Mouse (Mus musculus) liver, embryonic 11.5 days (tissue): ENCODE results near the gene Fbxw21. TPM values are rescaled to one million over a fixed set of nuclear protein-coding genes. Genes with fewer than 3 reads are reported as not detected.
"Not testable (repeated sequence)": the region's sequence is repeated elsewhere in the genome, so short reads cannot be mapped to it uniquely, and the experiment has no call there.

Source experiments
- ATAC-seq: fragments of 200-750 bp; cut with Nextera tagmentation; replicated peaks from 2 replicates; pipeline ENCODE4 v1.8.0; 2017; ENCODE audit warnings: moderate number of reproducible peaks, mild to moderate bottlenecking, moderate TSS enrichment, moderate library complexity; ENCODE audit not compliant: low FRiP score
- DNase-seq: peaks from one replicate; pipeline ENCODE4 v3.0.0-alpha.2; 2017; ENCODE audit warnings: low spot score
- H3K27ac ChIP-seq: fragments of 300-500 bp; sonication (generic); 2 replicates; pipeline ENCODE4 v1.5.1; 2014; ENCODE audit warnings: mild to moderate bottlenecking, low read depth, low read length, control low read depth
- H3K27me3 ChIP-seq: fragments of 300-500 bp; sonication (generic); replicated peaks from 2 replicates; pipeline ENCODE4 v1.6.1; 2014; ENCODE audit warnings: low read length, mixed read lengths; ENCODE audit not compliant: control insufficient read depth, insufficient read depth
- H3K36me3 ChIP-seq: fragments of 300-500 bp; sonication (generic); 2 replicates; pipeline ENCODE4 v1.6.1; 2014; ENCODE audit warnings: mild to moderate bottlenecking, low read length, moderate library complexity, mixed read lengths; ENCODE audit not compliant: control insufficient read depth, insufficient read depth
- H3K4me1 ChIP-seq: fragments of 300-500 bp; sonication (generic); replicated peaks from 2 replicates; pipeline ENCODE4 v1.6.1; 2014; ENCODE audit warnings: low read length, mixed read lengths; ENCODE audit not compliant: control insufficient read depth, insufficient read depth
- H3K4me2 ChIP-seq: fragments of 300-500 bp; sonication (generic); 2 replicates; pipeline ENCODE4 v1.6.1; 2014; ENCODE audit warnings: mild to moderate bottlenecking, control low read depth, moderate library complexity
- H3K4me3 ChIP-seq: fragments of 300-500 bp; sonication (generic); 2 replicates; pipeline ENCODE4 v1.5.1; 2014; ENCODE audit warnings: low read depth, low read length, control low read depth
- H3K9ac ChIP-seq: fragments of 300-500 bp; sonication (generic); 2 replicates; pipeline ENCODE4 v1.6.1; 2014; ENCODE audit warnings: low read depth, low read length, control low read depth
- H3K9me3 ChIP-seq: fragments of 300-500 bp; sonication (generic); 2 replicates; pipeline ENCODE4 v1.6.1; 2016; ENCODE audit warnings: low read length, inconsistent platforms, mixed read lengths; ENCODE audit not compliant: control insufficient read depth
- WGBS: fragments of 180-500 bp; shearing (Covaris S2); extraction: QIAGEN DNeasy Blood & Tissue Kit; methylation state at CpG from one replicate; pipeline ENCODE4 v1.1.7; 2014; 5-methylcytosine and 5-hydroxymethylcytosine counted together
- polyA plus RNA-seq: library from polyadenylated mRNA; unstranded; fragments of >200 nt; fragmentation: Nextera tagmentation; extraction: Ambion mirVana; gene quantifications from 2 replicates; pipeline ENCODE4 v1.2.1, GENCODE M21; 2014

The Fbxw21 gene
- 0.08 TPM in 1 of 2 replicates, not detected in the other for polyA plus RNA-seq

DNA sequence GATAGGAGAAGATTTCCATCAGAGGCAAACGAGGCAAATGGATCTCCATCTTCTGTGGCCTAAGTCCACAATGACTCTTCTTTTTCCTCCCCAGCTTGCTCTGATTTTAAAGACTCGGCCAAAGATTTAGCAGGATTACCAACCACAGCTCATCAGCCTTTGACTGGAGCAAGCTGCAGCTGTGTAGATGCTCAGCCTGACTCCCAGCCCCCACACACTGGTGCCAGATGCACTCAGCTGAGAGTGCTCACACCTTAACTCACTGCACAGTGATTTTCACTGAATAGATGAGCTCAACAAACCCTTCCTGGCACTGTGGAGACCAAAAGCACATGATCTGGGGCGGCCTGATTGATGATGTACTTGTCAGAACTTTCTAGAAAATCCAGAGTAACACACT, at the start of gene Fbxw21:
TSS of gene Fbxw21 (minus strand) at position 101 of the 400 bp plus-strand sequence.
- H3K27ac ChIP-seq: no peak within 1 kb of the TSS
- no peaks in the 10 kb centered on the region for H3K27me3 ChIP-seq
- no peaks in the 10 kb centered on the region for H3K36me3 ChIP-seq
- DNase-seq: no peak
- ATAC-seq: no peak
- H3K9ac ChIP-seq: no peak within 1 kb of the TSS
- no peak within 1 kb of the TSS for H3K4me2 ChIP-seq
- H3K9me3 ChIP-seq: no peaks in the 10 kb centered on the region
- 57% methylated on average over 3 of the region's 3 CpGs for WGBS
- no peaks in the 10 kb centered on the region for H3K4me1 ChIP-seq
- H3K4me3 ChIP-seq: no peak within 1 kb of the TSS

DNA sequence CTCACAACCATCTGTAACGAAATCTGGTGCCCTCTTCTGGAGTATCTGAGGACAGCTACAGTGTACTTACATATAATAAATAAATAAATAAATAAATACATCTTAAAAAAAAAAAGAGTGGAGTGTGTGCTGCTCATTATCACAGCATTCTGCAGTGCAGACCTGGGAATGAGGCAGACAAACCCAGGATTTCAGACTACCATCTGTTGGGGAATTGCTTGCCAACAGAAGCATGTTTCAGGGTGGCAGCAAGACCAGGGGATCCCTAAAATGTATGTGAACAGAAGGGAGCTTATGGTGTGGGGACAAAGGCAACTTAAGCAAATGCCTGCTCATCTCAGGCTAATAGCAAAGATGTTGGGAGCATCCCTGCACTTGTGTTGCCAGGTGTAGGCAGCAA, 39.5 kb upstream of the Fbxw21 start:
- not testable (repeated sequence) for H3K4me3 ChIP-seq, ATAC-seq, DNase-seq, H3K9ac ChIP-seq, H3K36me3 ChIP-seq, H3K4me1 ChIP-seq, H3K9me3 ChIP-seq, H3K4me2 ChIP-seq, H3K27ac ChIP-seq, H3K27me3 ChIP-seq
- WGBS: 52% methylated on average over 1 of the region's 1 CpGs

DNA sequence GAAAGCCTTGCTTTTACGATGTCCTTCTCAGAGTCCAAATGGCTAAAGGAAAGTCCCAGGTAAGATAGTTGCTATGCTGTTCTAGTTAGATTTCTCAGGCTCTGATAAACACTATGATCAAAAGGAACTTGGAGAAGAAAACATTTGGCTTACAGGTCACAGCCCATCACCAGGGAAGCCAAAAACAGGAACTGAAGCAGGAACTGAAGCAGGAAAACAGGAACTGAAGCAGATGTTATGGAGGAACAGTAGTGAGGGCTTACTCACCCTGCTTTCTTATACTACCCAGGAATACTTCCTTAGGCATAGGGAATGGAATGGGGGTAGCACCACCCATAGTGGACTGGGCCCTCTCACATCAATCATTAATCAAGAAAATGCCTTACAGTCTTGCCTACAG, 38.5 kb upstream of the Fbxw21 start:
- Histone ChIP-seq H3K27me3 (no peaks in the 10 kb centered on the region), H3K4me2 (no peak overlapping the region), H3K9me3 (no peaks in the 10 kb centered on the region), H3K4me3 (no peak overlapping the region), H3K36me3 (no peaks in the 10 kb centered on the region), H3K9ac (no peak overlapping the region), H3K4me1 (no peaks in the 10 kb centered on the region), H3K27ac (no peak overlapping the region)
- ATAC-seq: no peak
- DNase-seq: no peak
- WGBS: 91% methylated on average over 1 of the region's 1 CpGs

DNA sequence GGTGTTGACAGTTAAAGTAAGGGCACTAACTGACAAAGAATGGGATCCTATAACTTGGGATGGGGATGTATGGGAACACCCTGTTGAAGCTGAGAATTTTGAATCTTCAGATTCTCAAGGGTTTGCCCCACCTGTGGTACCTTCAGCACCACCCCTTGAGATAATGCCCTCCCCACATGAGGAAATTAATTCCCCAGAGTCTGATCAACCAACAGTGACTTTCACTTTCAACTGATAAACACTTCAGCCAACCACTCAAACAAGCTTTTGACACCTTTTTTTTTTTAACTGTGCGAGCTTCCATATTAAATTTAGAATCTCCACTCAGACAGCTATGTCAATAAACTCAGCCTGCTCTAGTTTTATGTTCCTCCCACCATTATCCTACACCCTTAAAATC, 37.5 kb upstream of the Fbxw21 start:
- H3K27ac ChIP-seq: no peak overlapping the region
- ATAC-seq (no peak), DNase-seq (no peak)
- H3K9ac ChIP-seq: no peak overlapping the region
- H3K9me3 ChIP-seq: no peaks in the 10 kb centered on the region
- WGBS: 64% methylated on average over 1 of the region's 1 CpGs
- no peaks in the 10 kb centered on the region for H3K36me3 ChIP-seq
- H3K27me3 ChIP-seq: no peaks in the 10 kb centered on the region
- no peak overlapping the region for H3K4me3 ChIP-seq
- H3K4me1 ChIP-seq: no peaks in the 10 kb centered on the region
- no peak overlapping the region for H3K4me2 ChIP-seq

DNA sequence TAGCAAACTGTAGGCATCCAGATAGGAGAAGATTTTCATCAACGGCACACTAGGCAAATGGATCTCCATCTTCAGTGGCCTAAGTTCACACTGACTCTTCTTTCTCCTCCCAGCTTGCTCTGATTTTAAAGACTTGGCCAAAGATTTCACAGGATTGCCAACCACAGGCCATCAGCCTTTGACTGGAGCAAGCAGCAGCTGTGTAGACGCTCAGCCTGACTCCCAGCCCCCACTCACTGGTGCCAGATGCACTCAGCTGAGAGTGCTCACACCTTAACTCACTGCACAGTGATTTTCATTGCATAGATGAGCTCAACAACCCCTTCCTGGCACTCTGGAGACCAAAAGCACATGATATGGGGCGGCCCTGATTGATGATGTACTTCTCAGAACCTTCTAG, 34.0 kb upstream of the Fbxw21 start, which contains the start of gene Fbxw13:
TSS of gene Fbxw13 (minus strand) at position 101 of the 400 bp plus-strand sequence.
- ATAC-seq, H3K36me3 ChIP-seq, H3K9ac ChIP-seq, H3K4me2 ChIP-seq, H3K4me3 ChIP-seq, H3K4me1 ChIP-seq, H3K9me3 ChIP-seq, H3K27me3 ChIP-seq, DNase-seq, H3K27ac ChIP-seq: not testable (repeated sequence)
- 76% methylated on average over 3 of the region's 3 CpGs for WGBS

DNA sequence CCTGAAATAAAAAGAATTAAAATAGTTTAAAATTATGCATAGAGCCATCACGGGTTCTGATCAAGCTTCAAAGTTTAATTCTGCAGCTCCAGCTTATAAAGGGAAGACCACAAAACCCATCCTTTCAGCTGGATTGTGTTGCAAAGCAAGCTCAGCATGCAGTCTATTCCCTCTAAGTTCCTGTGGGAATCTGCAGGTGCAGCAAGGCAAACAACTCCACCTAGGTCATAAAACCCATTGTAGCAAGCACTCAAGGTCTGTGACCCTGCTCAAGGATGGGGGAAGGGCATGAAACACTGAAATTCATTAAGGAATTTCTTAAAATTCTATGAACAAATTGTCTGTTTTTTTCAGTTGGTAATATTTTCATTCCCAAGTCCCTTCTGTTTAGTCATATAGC, 15.4 kb upstream of the Fbxw21 start:
- Histone ChIP-seq H3K9ac (no peak overlapping the region), H3K9me3 (no peaks in the 10 kb centered on the region), H3K27me3 (no peaks in the 10 kb centered on the region), H3K4me2 (no peak overlapping the region), H3K27ac (no peak overlapping the region), H3K4me3 (no peak overlapping the region), H3K4me1 (no peaks in the 10 kb centered on the region), H3K36me3 (no peaks in the 10 kb centered on the region)
- no peak for ATAC-seq
- WGBS: 80% methylated on average over 1 of the region's 1 CpGs
- DNase-seq: no peak

DNA sequence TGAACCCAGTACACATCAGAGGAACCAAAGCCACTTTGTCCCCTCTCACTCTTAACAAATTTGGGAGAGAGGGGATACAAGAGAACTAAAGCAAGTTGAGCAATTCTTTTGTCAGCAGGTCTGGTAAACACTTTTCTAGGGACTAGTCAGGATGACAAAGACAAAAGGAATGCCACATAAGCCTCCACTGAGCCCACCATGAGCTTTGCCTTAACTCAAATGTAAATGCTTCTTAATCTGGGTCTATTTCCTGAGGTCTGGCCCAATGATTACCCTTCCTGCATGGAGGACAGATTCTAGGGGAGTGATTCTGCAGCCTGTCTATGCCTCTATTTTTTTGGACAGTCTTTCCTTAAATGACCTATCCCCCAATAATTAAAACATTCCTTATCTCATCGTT, 14.5 kb upstream of the Fbxw21 start:
- Histone ChIP-seq H3K9me3 (no peaks in the 10 kb centered on the region), H3K4me3 (no peak overlapping the region), H3K4me2 (no peak overlapping the region), H3K27ac (no peak overlapping the region), H3K4me1 (no peaks in the 10 kb centered on the region), H3K36me3 (no peaks in the 10 kb centered on the region), H3K9ac (no peak overlapping the region), H3K27me3 (no peaks in the 10 kb centered on the region)
- no peak for DNase-seq
- no peak for ATAC-seq
- WGBS: 79% methylated on average over 1 of the region's 1 CpGs

DNA sequence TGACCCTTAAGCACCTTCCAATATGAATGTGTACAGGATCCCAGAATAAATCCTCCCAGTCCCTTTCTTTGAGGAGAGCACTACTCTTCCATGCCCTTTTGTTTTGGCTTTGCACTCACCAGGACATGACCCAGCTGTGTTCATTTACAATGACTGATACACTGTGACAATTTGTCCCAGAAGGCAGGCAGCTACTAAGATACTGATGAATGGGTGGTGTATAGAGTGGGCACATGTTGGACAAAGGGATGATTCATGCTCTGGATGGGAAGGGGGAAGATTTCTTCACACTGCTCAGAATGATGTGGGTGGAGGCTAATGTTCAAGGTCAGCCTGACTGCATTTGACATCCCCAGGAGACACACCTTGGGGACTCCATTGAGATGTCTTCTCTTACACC, 5.5 kb upstream of the Fbxw21 start:
- Histone ChIP-seq H3K4me2 (no peak overlapping the region), H3K4me3 (no peak overlapping the region), H3K4me1 (no peaks in the 10 kb centered on the region), H3K27ac (no peak overlapping the region), H3K27me3 (no peaks in the 10 kb centered on the region), H3K36me3 (no peaks in the 10 kb centered on the region), H3K9me3 (no peaks in the 10 kb centered on the region), H3K9ac (no peak overlapping the region)
- ATAC-seq (no peak), DNase-seq (no peak)

DNA sequence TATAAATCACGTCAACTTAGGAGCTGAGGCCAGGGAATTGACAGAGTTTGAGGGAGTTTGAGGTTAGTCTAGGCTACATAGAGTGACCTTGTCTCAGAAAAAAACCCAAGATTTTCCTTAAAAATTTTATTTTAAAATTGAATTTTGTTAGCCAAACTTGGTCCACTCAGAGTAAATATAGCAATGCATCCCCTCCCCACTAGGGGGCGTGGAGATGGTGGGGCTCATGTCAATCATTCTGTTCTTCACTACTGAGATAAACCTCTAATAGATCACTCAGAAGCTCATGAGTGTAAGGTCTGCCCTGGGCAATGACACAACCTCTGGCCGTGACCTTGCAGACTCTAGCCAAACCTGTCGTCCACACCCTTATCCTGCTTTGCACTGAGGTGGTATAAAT, 21.4 kb downstream of the Fbxw21 start:
- H3K27ac ChIP-seq, H3K27me3 ChIP-seq, H3K36me3 ChIP-seq, H3K4me3 ChIP-seq, H3K9me3 ChIP-seq, H3K4me2 ChIP-seq, H3K9ac ChIP-seq, DNase-seq, H3K4me1 ChIP-seq, ATAC-seq: not testable (repeated sequence)
- WGBS: 64% methylated on average over 4 of the region's 4 CpGs
